Mouse (Mus musculus) MEL (cell line): ENCODE measurements around the gene Gm9913. TPM values are rescaled to one million over a fixed set of nuclear protein-coding genes. Genes with fewer than 3 reads are reported as not detected.

Experiments used
- DNase-seq: peaks from one replicate; pipeline ENCODE4 v3.0.0; 2011; ENCODE audit warnings: low read depth, low spot score
- H3K27ac ChIP-seq: 2 replicates; pipeline ENCODE4 v1.5.1; 2012; ENCODE audit warnings: low read depth, mild to moderate bottlenecking, control low read depth, low read length, moderate library complexity; ENCODE audit not compliant: control insufficient read depth
- H3K27me3 ChIP-seq, 2 experiments: fragments of 150-350 bp in 1 of 2; sonication (generic) in 1 of 2; 2 replicates each; pipeline ENCODE4 v1.6.1; 2012; ENCODE audit warnings: low read length in 2 of 2, mild to moderate bottlenecking in 2 of 2, improper control_type of control experiment in 1 of 2, moderate library complexity in 1 of 2; ENCODE audit not compliant: insufficient read depth in 2 of 2, control insufficient read depth in 1 of 2
- H3K36me3 ChIP-seq, 2 experiments: 2 replicates each; pipeline ENCODE4 v1.6.1; 2012 to 2014; ENCODE audit warnings: low read length in 2 of 2, improper control_type of control experiment in 1 of 2, inconsistent platforms in 1 of 2, mild to moderate bottlenecking in 1 of 2; ENCODE audit not compliant: insufficient read depth in 2 of 2, control insufficient read depth in 1 of 2
- H3K4me1 ChIP-seq, 2 experiments: fragments of 150-350 bp in 1 of 2; sonication (generic) in 1 of 2; 2 replicates each; pipeline ENCODE4 v1.6.1; 2012; ENCODE audit warnings: low read length in 2 of 2, improper control_type of control experiment in 1 of 2, mild to moderate bottlenecking in 1 of 2; ENCODE audit not compliant: insufficient read depth in 2 of 2, control insufficient read depth in 1 of 2
- H3K4me3 ChIP-seq, 2 experiments: fragments of 150-350 bp in 1 of 2; sonication (generic) in 1 of 2; 2 replicates each; pipeline ENCODE4 v1.5.1; 2012; ENCODE audit warnings: low read depth in 2 of 2, low read length in 2 of 2, mild to moderate bottlenecking in 2 of 2, moderate library complexity in 2 of 2, control low read depth in 1 of 2, improper control_type of control experiment in 1 of 2; ENCODE audit not compliant: control insufficient read depth in 1 of 2, insufficient read depth in 1 of 2
- H3K79me2 ChIP-seq: 2 replicates; pipeline ENCODE4 v1.6.1; 2012; ENCODE audit warnings: mild to moderate bottlenecking, low read length, moderate library complexity; ENCODE audit not compliant: control insufficient read depth, poor library complexity, insufficient read depth
- H3K9ac ChIP-seq: 2 replicates; pipeline ENCODE4 v1.6.1; 2012; ENCODE audit warnings: low read depth, mild to moderate bottlenecking, control low read depth, low read length, moderate library complexity; ENCODE audit not compliant: control insufficient read depth, poor library complexity, severe bottlenecking
- H3K9me3 ChIP-seq: fragments of 150-350 bp; sonication (generic); replicated peaks from 2 replicates; pipeline ENCODE4 v1.6.1; 2012; ENCODE audit warnings: mild to moderate bottlenecking, low read length, improper control_type of control experiment, moderate library complexity; ENCODE audit not compliant: insufficient read depth
- CHD1 ChIP-seq: IDR thresholded peaks from 2 replicates; pipeline ENCODE4 v1.6.1; 2012; ENCODE audit warnings: low read depth, mild to moderate bottlenecking, inconsistent platforms, low read length, improper control_type of control experiment
- E2F4 ChIP-seq: IDR thresholded peaks from 2 replicates; pipeline ENCODE4 v1.6.1; 2011; ENCODE audit warnings: low read depth, low read length, improper control_type of control experiment, borderline replicate concordance
- EP300 ChIP-seq, 2 experiments: IDR thresholded peaks; 2 replicates each; pipeline ENCODE4 v1.6.1; 2011; ENCODE audit warnings: improper control_type of control experiment in 2 of 2, low read length in 2 of 2, low read depth in 1 of 2, mild to moderate bottlenecking in 1 of 2
- GABPA ChIP-seq: IDR thresholded peaks from 2 replicates; pipeline ENCODE4 v1.6.1; 2012; ENCODE audit warnings: low read depth, mild to moderate bottlenecking, inconsistent platforms, low read length, improper control_type of control experiment, moderate library complexity
- GATA1 ChIP-seq: IDR thresholded peaks from 2 replicates; pipeline ENCODE4 v1.6.1; 2011; ENCODE audit warnings: low read depth, low read length, improper control_type of control experiment
- KAT2A ChIP-seq: conservative IDR thresholded peaks from 2 replicates; pipeline ENCODE4 v1.6.1; 2012; ENCODE audit warnings: low read depth, low read length, improper control_type of control experiment, inconsistent platforms
- MXI1 ChIP-seq: IDR thresholded peaks from 2 replicates; pipeline ENCODE4 v1.6.1; 2011; ENCODE audit warnings: mild to moderate bottlenecking, low read depth, low read length, improper control_type of control experiment
- MYB ChIP-seq: IDR thresholded peaks from 2 replicates; pipeline ENCODE4 v1.6.1; 2011; ENCODE audit warnings: mild to moderate bottlenecking, low read depth, low read length, improper control_type of control experiment
- NELFE ChIP-seq: IDR thresholded peaks from 2 replicates; pipeline ENCODE4 v1.6.1; 2011; ENCODE audit warnings: low read depth, low read length, improper control_type of control experiment
- RAD21 ChIP-seq: IDR thresholded peaks from 2 replicates; pipeline ENCODE4 v1.6.1; 2011; ENCODE audit warnings: mild to moderate bottlenecking, low read depth, low read length, improper control_type of control experiment
- RCOR1 ChIP-seq: IDR thresholded peaks from 2 replicates; pipeline ENCODE4 v1.6.1; 2012; ENCODE audit warnings: low read depth, mild to moderate bottlenecking, inconsistent platforms, low read length, improper control_type of control experiment
- SIN3A ChIP-seq: IDR thresholded peaks from 2 replicates; pipeline ENCODE4 v1.6.1; 2012; ENCODE audit warnings: low read length, improper control_type of control experiment, inconsistent platforms
- TCF12 ChIP-seq: IDR thresholded peaks from 2 replicates; pipeline ENCODE4 v1.6.1; 2014; ENCODE audit warnings: low read depth, mild to moderate bottlenecking, inconsistent platforms, low read length, improper control_type of control experiment, moderate library complexity
- USF1 ChIP-seq: IDR thresholded peaks from 2 replicates; pipeline ENCODE4 v1.6.1; 2014; ENCODE audit warnings: low read depth, mild to moderate bottlenecking, inconsistent platforms, low read length, improper control_type of control experiment, moderate library complexity
- USF2 ChIP-seq, 2 experiments: IDR thresholded peaks; 2 replicates each; pipeline ENCODE4 v1.6.1; 2011 to 2012; ENCODE audit warnings: improper control_type of control experiment in 2 of 2, low read length in 2 of 2, borderline replicate concordance in 1 of 2, inconsistent platforms in 1 of 2, low read depth in 1 of 2, mild to moderate bottlenecking in 1 of 2; ENCODE audit not compliant: insufficient read depth in 1 of 2
- ZKSCAN1 ChIP-seq: IDR thresholded peaks from 2 replicates; pipeline ENCODE4 v1.6.1; 2012; ENCODE audit warnings: low read depth, mild to moderate bottlenecking, inconsistent platforms, low read length, improper control_type of control experiment, moderate library complexity
- ZNF384 ChIP-seq: IDR thresholded peaks from 2 replicates; pipeline ENCODE4 v1.6.1; 2012; ENCODE audit warnings: low read depth, mild to moderate bottlenecking, inconsistent platforms, low read length, improper control_type of control experiment
- polyA plus RNA-seq, 2 experiments: library from polyadenylated mRNA; stranded (reverse) in 1 of 2; unstranded in 1 of 2; fragments of >175 nt in 1 of 2; fragments of >200 nt in 1 of 2; gene quantifications; 2 replicates each; pipeline versions ENCODE4 v1.2.1 to v1.2.4; 2012; ENCODE audit warnings: low replicate concordance in 2 of 2, low read depth in 1 of 2; ENCODE audit not compliant: insufficient read length in 2 of 2, insufficient read depth in 1 of 2, missing spikeins in 1 of 2
- total RNA-seq: library from RNA; depleted of rRNA; stranded (reverse); fragments of 300-350 nt; gene quantifications from 2 replicates; pipeline ENCODE4 v1.2.3, GENCODE M21; 2012

Gm9913 gene
- total and polyA plus RNA-seq, 3 experiments = not detected

DNA sequence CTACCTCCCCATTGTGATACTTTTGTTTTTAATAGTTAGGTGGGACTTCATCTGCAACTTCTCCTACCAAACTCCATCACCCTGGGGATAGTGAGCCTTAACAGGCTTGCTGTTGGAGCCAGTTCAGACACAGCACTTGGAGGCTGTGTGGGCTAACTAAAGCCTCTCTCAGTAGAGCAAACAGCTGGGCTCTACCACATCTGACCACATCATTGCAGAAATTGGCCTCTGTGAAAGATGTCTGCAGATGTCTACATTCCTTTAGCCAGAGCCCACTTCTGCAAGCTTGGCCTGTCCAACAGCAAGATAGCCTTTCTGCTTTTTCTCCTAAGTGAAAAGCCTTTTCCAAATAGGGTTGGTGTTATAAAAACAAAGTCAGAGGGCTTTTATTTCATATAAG lies 20.7 kb upstream of the Gm9913 start:
- H3K79me2 ChIP-seq = no peaks in the 10 kb centered on the region
- H3K4me1 ChIP-seq = peaks cover 0 to 11% of the 10 kb centered on the region in 2 experiments; a peak in 2 of 4 replicates
- no peaks in the 10 kb centered on the region for H3K27me3 ChIP-seq
- H3K9me3 ChIP-seq = no peaks in the 10 kb centered on the region
- H3K4me3 ChIP-seq = no peak overlapping the region
- H3K9ac ChIP-seq = no peak overlapping the region
- H3K27ac ChIP-seq = no peak overlapping the region
- TF ChIP-seq KAT2A = no peak
- no peak for DNase-seq
- H3K36me3 ChIP-seq = peaks cover 0 to 9% of the 10 kb centered on the region in 2 experiments; a peak in 2 of 4 replicates

DNA sequence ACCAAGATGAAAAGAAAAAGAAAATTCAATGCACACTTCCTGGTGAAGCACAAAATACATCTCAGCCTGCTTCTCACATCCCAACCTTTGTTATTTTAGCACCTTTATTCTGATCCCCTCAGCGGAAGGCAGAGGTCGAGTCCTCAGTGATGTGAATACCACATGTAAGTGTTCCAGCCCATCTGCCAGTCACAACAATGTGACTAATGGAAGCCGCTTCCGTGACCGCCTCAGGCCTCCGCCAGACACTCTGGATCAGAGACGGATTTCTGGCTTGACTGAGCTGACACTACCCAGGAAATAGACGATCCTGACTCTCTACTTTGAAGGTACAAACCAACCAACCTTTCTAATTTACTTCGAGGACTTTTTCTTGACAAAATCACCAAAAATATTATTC lies 20.0 kb upstream of the Gm9913 start:
- H3K4me1 ChIP-seq = peaks cover 0 to 11% of the 10 kb centered on the region in 2 experiments; a peak in 2 of 4 replicates
- H3K9me3 ChIP-seq = no peaks in the 10 kb centered on the region
- H3K36me3 ChIP-seq = peaks cover 0 to 9% of the 10 kb centered on the region in 2 experiments; a peak in 2 of 4 replicates
- no peak overlapping the region for H3K4me3 ChIP-seq
- H3K9ac ChIP-seq = no peak overlapping the region
- H3K27ac ChIP-seq = no peak overlapping the region
- no peak for DNase-seq
- H3K79me2 ChIP-seq = no peaks in the 10 kb centered on the region
- TF ChIP-seq MXI1 (no peak), RCOR1 (no peak), ZKSCAN1 (no peak), KAT2A (no peak), CHD1 (no peak), GABPA (no peak), TCF12 (no peak), ZNF384 (no peak), RAD21 (no peak), USF2 (IDR thresholded peaks at IDR 0.05; ENCODE audit: borderline replicate concordance in 1 of 2, insufficient read depth in 1 of 2, low read depth in 1 of 2, low read length in 2 of 2) (no peak), SIN3A (no peak), GATA1 (no peak), NELFE (no peak), MYB (no peak), USF1 (no peak), EP300 (IDR thresholded peaks at IDR 0.05; ENCODE audit: low read depth in 1 of 2, low read length in 2 of 2) (no peak), E2F4 (no peak)
- H3K27me3 ChIP-seq = no peaks in the 10 kb centered on the region
